Mouse (Mus musculus) heart, embryonic 12.5 days (tissue): ENCODE measurements around the gene Tmem33. TPM values are rescaled to one million over a fixed set of nuclear protein-coding genes. Genes with fewer than 3 reads are reported as not detected.

Source experiments
- ATAC-seq: fragments of 200-750 bp; cut with Nextera tagmentation; 2 replicates; pipeline ENCODE4 v1.8.0; 2017; ENCODE audit warnings: moderate TSS enrichment, moderate library complexity; ENCODE audit not compliant: insufficient number of reproducible peaks, low FRiP score
- H3K27ac ChIP-seq: fragments of 300-500 bp; sonication (generic); 2 replicates; pipeline ENCODE4 v1.5.1; 2016; ENCODE audit warnings: mild to moderate bottlenecking, moderate library complexity; ENCODE audit not compliant: poor library complexity, severe bottlenecking
- H3K27me3 ChIP-seq: fragments of 300-500 bp; sonication (generic); replicated peaks from 2 replicates; pipeline ENCODE4 v1.6.1; 2016; ENCODE audit warnings: mild to moderate bottlenecking, moderate library complexity
- H3K36me3 ChIP-seq: fragments of 300-500 bp; sonication (generic); 2 replicates; pipeline ENCODE4 v1.6.1; 2016; ENCODE audit warnings: mild to moderate bottlenecking, moderate library complexity
- H3K4me1 ChIP-seq: fragments of 300-500 bp; sonication (generic); replicated peaks from 2 replicates; pipeline ENCODE4 v1.6.1; 2016; ENCODE audit warnings: mild to moderate bottlenecking
- H3K4me2 ChIP-seq: fragments of 300-500 bp; sonication (generic); 2 replicates; pipeline ENCODE4 v1.6.1; 2016; ENCODE audit warnings: mild to moderate bottlenecking, moderate library complexity
- H3K4me3 ChIP-seq: fragments of 300-500 bp; sonication (generic); 2 replicates; pipeline ENCODE4 v1.5.1; 2016; ENCODE audit warnings: mild to moderate bottlenecking
- H3K9ac ChIP-seq: fragments of 300-500 bp; sonication (generic); 2 replicates; pipeline ENCODE4 v1.6.1; 2016; ENCODE audit warnings: mild to moderate bottlenecking, moderate library complexity
- H3K9me3 ChIP-seq: fragments of 300-500 bp; sonication (generic); replicated peaks from 2 replicates; pipeline ENCODE4 v1.6.1; 2016; ENCODE audit warnings: mild to moderate bottlenecking, moderate library complexity
- WGBS: fragments of 180-500 bp; shearing (Covaris S2); methylation state at CpG from one replicate; pipeline ENCODE4 v1.1.7; 2016; 5-methylcytosine and 5-hydroxymethylcytosine counted together
- polyA plus RNA-seq: library from polyadenylated mRNA; unstranded; fragments of >200 nt; fragmentation: Nextera tagmentation; extraction: Ambion mirVana; gene quantifications from 2 replicates; pipeline ENCODE4 v1.2.1, GENCODE M21; 2016

Gene Tmem33
- polyA plus RNA-seq, 1 experiment from 2014 or later, result 60.9 TPM

DNA sequence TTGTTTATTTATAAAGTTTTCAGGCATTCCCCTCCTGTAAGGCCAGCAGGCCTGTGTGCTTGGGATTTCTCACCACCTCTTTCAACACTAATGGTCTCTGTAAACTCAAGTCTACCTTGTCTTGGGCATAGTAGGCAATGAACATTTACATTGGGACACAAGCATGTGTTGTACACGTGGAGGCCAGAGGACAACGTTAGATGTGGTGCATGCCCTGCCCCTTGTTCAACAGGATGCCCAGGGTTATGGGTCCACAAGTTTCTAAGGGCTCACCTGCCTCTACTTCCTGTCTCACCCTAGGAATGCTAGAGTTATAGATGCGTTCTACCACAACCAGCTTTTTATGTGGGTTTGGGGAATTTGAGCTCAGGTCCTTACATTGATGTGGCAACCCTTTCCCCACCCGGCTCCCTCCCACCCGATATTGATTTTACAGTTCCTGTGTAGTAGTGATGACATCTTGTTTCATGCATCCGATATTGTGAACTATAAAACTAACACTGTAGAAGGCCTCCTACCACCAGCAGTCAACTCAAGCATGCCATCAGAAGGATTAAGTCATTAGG lies 39.6 kb downstream of the Tmem33 start:
- no peak overlapping the region for H3K27ac ChIP-seq
- 91% methylated on average over 6 of the region's 6 CpGs for WGBS
- 0 out of 2 replicates have a peak, but pooled peaks cover 10% of the 10 kb centered on the region for H3K36me3 ChIP-seq
- H3K9me3 ChIP-seq, result no peaks in the 10 kb centered on the region
- no peak overlapping the region for H3K4me2 ChIP-seq
- no peaks in the 10 kb centered on the region for H3K4me1 ChIP-seq
- ATAC-seq, result no peak
- no peaks in the 10 kb centered on the region for H3K27me3 ChIP-seq
- H3K9ac ChIP-seq, result no peak overlapping the region
- no peak overlapping the region for H3K4me3 ChIP-seq

DNA sequence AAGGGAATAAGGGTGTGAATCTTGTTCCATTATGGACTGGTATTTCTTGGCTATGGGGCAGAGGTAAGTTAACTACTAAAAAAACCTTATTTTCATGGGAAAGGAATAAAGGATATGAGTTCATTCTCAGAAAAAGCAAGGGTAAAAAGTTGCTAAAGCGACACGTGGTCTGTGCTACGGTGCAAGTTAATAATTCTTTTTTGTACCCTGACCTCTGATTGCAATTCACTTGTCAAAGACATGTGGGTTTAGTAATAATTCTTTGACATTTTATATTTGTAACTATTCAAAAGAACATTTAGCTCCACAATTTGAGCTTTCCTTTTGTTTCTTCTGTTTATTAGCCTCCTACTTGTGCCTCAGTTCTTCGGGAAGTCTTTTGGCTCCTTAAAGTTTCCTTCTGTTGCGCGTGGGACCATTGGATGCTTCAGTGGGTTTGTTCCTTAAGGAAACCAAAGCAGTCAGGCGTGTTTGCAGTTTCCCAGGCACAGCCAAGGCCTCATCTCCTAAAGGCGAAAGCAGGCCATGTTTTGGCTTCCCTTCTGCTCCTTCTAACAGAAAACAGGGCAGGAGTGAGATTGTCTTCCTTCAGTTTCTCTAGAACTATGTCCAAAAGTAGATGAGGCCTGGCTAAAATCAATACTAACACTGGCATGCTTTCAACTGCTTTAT lies 40.7 kb downstream of the Tmem33 start:
- ATAC-seq, result no peak
- no peaks in the 10 kb centered on the region for H3K27me3 ChIP-seq
- H3K36me3 ChIP-seq, result 0 out of 2 replicates have a peak, but pooled peaks cover 3% of the 10 kb centered on the region
- H3K27ac ChIP-seq, result no peak overlapping the region
- H3K4me1 ChIP-seq, result no peaks in the 10 kb centered on the region
- H3K9ac ChIP-seq, result no peak overlapping the region
- WGBS, result 94% methylated on average over 8 of the region's 8 CpGs
- H3K4me3 ChIP-seq, result no peak overlapping the region
- H3K4me2 ChIP-seq, result no peak overlapping the region
- no peaks in the 10 kb centered on the region for H3K9me3 ChIP-seq

DNA sequence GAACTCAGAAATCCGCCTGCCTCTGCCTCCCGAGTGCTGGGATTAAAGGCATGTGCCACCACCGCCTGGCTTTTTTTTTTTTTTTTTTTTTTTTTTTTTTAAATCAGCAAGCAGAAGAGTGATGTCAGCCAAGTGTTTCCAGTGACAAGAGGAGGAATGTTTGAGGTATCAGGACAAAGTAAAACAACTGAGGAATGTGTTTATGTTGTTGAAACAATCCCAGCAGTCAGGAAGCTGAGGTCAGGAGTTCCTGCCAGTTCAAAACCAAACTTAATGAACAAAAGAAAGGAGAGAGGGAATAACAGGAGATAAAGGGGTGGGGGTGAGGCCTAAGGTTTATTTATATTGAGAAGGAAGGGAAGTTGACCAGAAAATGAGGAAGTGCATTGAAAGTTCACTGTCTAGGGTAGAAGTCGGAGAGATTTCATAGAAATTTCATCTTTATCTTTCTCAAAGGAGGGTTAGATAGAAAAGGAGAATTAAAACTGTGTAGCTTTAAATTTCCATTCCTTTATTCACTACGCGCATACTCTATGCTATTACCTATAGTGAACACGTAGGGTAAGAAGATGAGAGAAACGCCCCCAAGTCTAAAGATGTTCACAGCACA lies 41.5 kb downstream of the Tmem33 start:
- WGBS, result 80% methylated on average over 7 of the region's 8 CpGs
- no peak overlapping the region for H3K4me3 ChIP-seq

DNA sequence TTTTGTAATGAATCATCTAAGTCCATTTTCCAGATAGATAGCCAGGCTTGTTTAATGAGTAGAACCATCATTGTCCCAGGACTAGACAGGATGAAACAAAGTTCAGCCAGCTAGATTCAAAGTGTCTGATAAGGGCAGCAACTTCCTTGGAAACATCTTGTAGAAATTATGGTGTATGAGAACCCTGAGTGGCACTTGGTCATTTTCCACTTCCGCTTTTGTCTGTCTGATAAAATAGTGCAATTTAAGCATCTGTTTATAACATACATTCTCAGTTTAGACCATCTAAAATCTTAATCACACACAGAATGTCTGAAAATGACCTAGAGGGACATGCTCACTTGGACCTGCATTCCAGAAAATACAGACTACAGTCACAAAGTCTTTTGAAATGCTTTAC lies 43.5 kb downstream of the Tmem33 start:
- Histone ChIP-seq H3K27ac (no peak overlapping the region), H3K36me3 (no peaks in the 10 kb centered on the region), H3K9ac (no peak overlapping the region), H3K9me3 (no peaks in the 10 kb centered on the region), H3K4me3 (no peak overlapping the region), H3K4me2 (no peak overlapping the region), H3K27me3 (no peaks in the 10 kb centered on the region), H3K4me1 (peaks cover 8% of the 10 kb centered on the region)
- ATAC-seq, result no peak
- WGBS, result 80% methylated on average over 1 of the region's 1 CpGs

More for the DNA sequence above, 41.5 kb downstream of the Tmem33 start:
- no peaks in the 10 kb centered on the region for H3K36me3 ChIP-seq
- no peak overlapping the region for H3K27ac ChIP-seq
- H3K27me3 ChIP-seq, result no peaks in the 10 kb centered on the region
- ATAC-seq, result 0 out of 2 replicates have a peak, but pooled peaks have one; percentile 34
- H3K9me3 ChIP-seq, result no peaks in the 10 kb centered on the region
- no peak overlapping the region for H3K4me2 ChIP-seq
- H3K9ac ChIP-seq, result no peak overlapping the region
- no peaks in the 10 kb centered on the region for H3K4me1 ChIP-seq

DNA sequence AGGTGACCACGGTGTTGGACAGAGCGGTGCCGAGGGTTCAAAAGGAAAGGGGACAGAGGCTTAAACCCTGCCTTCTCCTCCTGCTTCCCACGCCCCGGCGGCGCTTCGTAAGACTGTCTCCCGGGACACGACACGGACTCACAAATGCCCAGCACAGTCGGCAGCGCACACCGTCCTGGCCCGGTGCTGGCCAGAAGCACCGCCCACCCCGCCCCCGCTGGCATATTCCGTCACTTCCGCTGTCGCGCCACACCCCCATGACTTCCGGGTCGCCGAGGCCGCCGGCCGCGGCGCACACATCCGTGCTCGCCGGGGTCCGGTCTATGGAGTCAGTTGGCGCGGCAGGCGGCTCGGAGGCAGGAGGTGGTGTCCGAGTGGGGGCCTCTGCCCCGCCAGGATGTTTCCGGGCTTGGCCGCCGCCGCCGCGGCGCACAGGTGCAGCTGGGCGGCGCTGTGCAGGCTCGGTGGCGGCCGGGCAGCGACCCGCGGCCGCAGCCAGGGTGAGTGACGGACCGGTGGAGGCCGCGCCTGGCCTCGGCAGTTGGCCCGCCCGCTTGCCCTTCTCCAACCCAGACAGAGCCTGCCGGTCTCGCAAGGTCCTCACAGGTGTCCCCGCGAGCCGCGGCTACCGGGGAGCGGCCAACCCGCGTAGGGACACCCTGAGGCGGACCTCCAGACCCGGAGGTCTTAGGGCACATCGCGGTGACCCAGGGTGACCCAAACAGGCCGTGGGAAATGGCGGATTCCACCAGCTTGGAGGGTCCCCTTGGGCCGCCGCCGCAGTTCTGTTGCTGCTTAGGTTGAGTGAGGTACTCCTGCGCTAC lies 46.5 kb downstream of the Tmem33 start, which contains the start of gene Slc30a9:
Gene Slc30a9, plus strand, starts transcription at position 258 of the 824 bp plus-strand sequence.
- under 1% methylated on average over 83 of the region's 83 CpGs for WGBS
- peaks cover 14% of the 10 kb centered on the region for H3K4me1 ChIP-seq
- H3K36me3 ChIP-seq, result peaks cover 11% of the 10 kb centered on the region
- peak within 1 kb of the TSS; percentile 80 for H3K27ac ChIP-seq
- H3K9me3 ChIP-seq, result no peaks in the 10 kb centered on the region
- ATAC-seq, result peak; percentile 97
- peak within 1 kb of the TSS; percentile 78 for H3K4me2 ChIP-seq
- H3K27me3 ChIP-seq, result no peaks in the 10 kb centered on the region
- peak within 1 kb of the TSS; percentile 87 for H3K9ac ChIP-seq
- peak within 1 kb of the TSS; percentile 71 for H3K4me3 ChIP-seq

DNA sequence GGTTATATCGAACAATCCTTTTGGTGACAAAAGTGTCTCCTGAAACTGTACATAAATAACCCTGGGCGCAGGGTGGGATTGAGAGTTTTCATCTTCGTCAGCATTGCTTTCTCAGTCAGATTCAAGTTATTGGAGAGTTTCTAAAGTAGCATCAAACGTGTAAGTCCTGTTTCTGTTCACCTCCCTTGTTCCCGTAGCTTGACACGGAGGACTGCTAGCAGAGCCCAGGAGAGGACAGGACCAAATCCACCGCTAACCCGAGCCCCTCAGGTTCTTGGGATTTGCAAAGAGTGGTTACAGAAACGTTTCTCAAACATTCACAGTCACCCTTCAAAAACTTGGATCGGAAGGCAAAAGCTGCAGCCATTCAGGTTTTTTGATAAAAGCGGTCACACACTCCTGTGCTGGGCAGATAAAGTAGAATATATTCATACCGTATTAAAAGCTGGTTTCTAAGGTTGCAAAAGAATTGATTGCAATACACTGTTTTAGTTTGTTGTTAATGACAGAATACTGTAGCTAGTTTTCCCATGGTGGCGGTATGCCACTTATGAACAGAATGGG lies 47.4 kb downstream of the Tmem33 start:
- peak overlapping the region; percentile 68; the same call in 1 of the 2 replicates for H3K27ac ChIP-seq
- no peak for ATAC-seq

DNA sequence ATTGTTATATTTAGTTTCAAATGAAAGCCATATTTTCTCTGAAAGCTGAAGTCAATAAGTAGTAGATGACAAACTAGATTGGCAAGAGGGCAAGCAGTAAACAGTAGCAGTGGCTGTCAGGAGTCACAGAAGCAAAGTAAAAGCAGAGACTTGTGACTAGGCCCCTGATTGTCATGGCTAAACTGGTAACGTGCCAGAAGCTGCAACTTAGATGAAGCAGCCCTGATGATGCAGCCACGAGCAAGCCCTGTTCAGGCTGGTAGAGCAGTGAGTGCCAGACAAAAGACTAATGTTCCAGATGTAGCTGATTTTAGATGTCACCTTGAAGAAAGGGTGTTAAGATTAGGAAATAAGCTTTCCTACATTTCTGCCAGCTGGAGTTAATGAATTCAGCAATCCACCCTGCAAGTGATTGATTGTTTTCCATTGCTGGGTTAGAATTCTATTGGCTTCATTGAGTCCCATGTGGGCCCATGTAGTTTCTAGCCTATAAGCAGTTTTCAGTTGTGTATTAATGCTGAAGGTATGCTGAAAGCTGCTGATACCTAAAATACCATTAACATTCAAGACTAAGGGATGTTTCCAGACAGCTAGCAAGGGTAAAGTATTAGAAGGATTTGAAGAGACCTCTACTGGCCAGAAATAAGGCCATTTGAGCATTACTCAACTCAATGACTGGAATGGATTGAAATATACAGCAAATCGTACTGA lies 51.6 kb downstream of the Tmem33 start:
- Histone ChIP-seq H3K36me3 (peaks cover 18% of the 10 kb centered on the region), H3K4me1 (peaks cover 15% of the 10 kb centered on the region), H3K9ac (no peak overlapping the region), H3K9me3 (no peaks in the 10 kb centered on the region), H3K27ac (no peak overlapping the region), H3K4me3 (no peak overlapping the region), H3K27me3 (no peaks in the 10 kb centered on the region), H3K4me2 (no peak overlapping the region)
- no peak for ATAC-seq
- 77% methylated on average over 3 of the region's 3 CpGs for WGBS

More for the DNA sequence above, 47.4 kb downstream of the Tmem33 start:
- no peaks in the 10 kb centered on the region for H3K9me3 ChIP-seq
- H3K4me3 ChIP-seq, result peak overlapping the region; percentile 71
- H3K4me2 ChIP-seq, result peak overlapping the region; percentile 78
- no peaks in the 10 kb centered on the region for H3K27me3 ChIP-seq
- 22% methylated on average over 13 of the region's 13 CpGs for WGBS
- H3K36me3 ChIP-seq, result peaks cover 11% of the 10 kb centered on the region
- H3K9ac ChIP-seq, result peak overlapping the region; percentile 87
- H3K4me1 ChIP-seq, result peaks cover 15% of the 10 kb centered on the region

DNA sequence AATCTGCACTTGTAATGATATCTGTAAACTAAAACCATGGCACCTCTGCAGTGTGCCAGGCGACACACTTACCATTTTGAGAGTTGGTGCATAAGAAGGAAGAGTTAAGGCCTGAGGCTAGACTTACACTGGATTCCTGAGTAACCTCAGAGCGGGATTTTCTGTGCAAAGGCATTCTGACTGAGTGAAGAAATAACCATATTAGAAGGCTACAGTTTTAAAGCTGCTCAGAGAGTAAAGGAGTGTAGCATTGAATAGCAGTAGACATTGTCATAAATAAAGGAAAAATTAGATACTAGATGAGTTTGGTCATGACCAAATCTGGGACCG lies 52.1 kb downstream of the Tmem33 start:
- Histone ChIP-seq H3K36me3 (peaks cover 21% of the 10 kb centered on the region), H3K4me3 (no peak overlapping the region), H3K9ac (no peak overlapping the region), H3K4me2 (no peak overlapping the region), H3K9me3 (no peaks in the 10 kb centered on the region), H3K27ac (no peak overlapping the region), H3K27me3 (no peaks in the 10 kb centered on the region), H3K4me1 (peaks cover 15% of the 10 kb centered on the region)
- no peak for ATAC-seq
- WGBS, result 93% methylated on average over 3 of the region's 3 CpGs

DNA sequence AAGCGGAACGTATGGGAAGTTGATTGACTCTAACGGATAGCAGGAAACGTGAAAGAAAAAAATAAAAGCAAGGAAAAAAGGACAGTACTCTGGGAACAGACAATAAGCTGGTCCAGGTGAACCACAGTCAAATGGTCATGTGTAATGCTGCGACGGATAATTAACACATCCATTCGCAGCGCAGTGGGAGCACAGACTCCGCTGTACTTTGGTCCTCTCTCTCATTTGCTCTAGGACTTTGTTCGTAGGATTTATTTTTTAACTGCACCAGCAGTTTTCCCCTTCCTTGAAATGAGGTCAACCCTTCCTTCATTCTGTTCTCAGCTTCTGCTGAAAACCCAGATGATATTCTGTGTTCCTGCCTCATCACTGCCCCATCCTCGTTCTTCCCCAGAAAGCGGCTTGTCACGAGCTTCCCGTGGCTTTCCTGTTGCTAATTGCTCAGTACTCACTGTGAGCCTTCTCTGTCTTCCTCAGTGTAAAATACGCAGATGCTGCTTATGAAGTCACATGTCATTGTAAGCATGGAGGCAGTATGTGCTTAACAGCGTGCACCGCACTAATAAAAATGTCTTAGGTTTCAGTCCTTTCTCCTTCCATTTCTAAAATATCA lies 61.4 kb downstream of the Tmem33 start:
- H3K36me3 ChIP-seq, result peaks cover 31% of the 10 kb centered on the region
- no peak for ATAC-seq

DNA sequence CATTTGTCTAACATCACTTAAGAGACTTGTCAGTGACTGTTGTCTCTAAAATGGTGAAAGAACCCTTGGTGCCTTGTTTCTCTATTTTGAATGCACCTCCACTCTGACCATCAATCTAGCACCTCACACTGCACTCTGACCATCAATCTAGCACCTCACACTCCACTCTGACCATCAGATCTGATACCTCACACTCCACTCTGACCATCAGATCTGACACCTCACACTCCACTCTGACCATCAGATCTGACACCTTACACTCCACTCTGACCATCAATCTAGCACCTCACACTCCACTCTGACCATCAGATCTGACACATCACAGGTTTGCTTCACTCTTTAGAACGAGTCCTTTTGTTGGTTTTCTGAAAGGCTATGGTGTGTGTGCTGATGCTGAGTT lies 63.7 kb downstream of the Tmem33 start:
- Histone ChIP-seq H3K9me3 (no peaks in the 10 kb centered on the region), H3K4me1 (no peaks in the 10 kb centered on the region), H3K4me2 (no peak overlapping the region), H3K4me3 (no peak overlapping the region), H3K36me3 (peaks cover 21% of the 10 kb centered on the region), H3K27me3 (no peaks in the 10 kb centered on the region), H3K9ac (no peak overlapping the region), H3K27ac (no peak overlapping the region)
- 63% methylated on average over 1 of the region's 1 CpGs for whole genome bisulfite sequencing
- no peak for ATAC-seq

More for the DNA sequence above, 61.4 kb downstream of the Tmem33 start:
- no peak overlapping the region for H3K27ac ChIP-seq
- no peaks in the 10 kb centered on the region for H3K27me3 ChIP-seq
- 88% methylated on average over 17 of the region's 17 CpGs for WGBS
- H3K9ac ChIP-seq, result no peak overlapping the region
- no peak overlapping the region for H3K4me2 ChIP-seq
- H3K4me3 ChIP-seq, result no peak overlapping the region
- no peaks in the 10 kb centered on the region for H3K9me3 ChIP-seq
- H3K4me1 ChIP-seq, result no peaks in the 10 kb centered on the region
